Mouse (Mus musculus) lung, embryonic 15.5 days (tissue): Measurements from ENCODE around the gene Rnf34. TPM values are rescaled to one million over a fixed set of nuclear protein-coding genes. Genes with fewer than 3 reads are reported as not detected.

Experiments used
- ATAC-seq: fragments of 200-750 bp; cut with Nextera tagmentation; 2 replicates; pipeline ENCODE4 v1.8.0; 2017; ENCODE audit warnings: moderate number of reproducible peaks, borderline replicate concordance; ENCODE audit not compliant: low FRiP score, low TSS enrichment; ENCODE audit errors: extremely low read depth
- H3K27ac ChIP-seq: fragments of 300-500 bp; sonication (generic); 2 replicates; pipeline ENCODE4 v1.5.1; 2015; ENCODE audit warnings: moderate library complexity, mild to moderate bottlenecking, inconsistent platforms
- H3K27me3 ChIP-seq: fragments of 300-500 bp; sonication (generic); 2 replicates; pipeline ENCODE4 v1.6.1; 2015; ENCODE audit warnings: inconsistent platforms
- H3K36me3 ChIP-seq: fragments of 300-500 bp; sonication (generic); 2 replicates; pipeline ENCODE4 v1.6.1; 2015; ENCODE audit warnings: inconsistent platforms
- H3K4me1 ChIP-seq: fragments of 300-500 bp; sonication (generic); 2 replicates; pipeline ENCODE4 v1.6.1; 2015; ENCODE audit warnings: inconsistent platforms
- H3K4me2 ChIP-seq: fragments of 300-500 bp; sonication (generic); 2 replicates; pipeline ENCODE4 v1.6.1; 2015; ENCODE audit warnings: inconsistent platforms, mild to moderate bottlenecking, moderate library complexity
- H3K4me3 ChIP-seq: fragments of 300-500 bp; sonication (generic); 2 replicates; pipeline ENCODE4 v1.5.1; 2015; ENCODE audit warnings: mild to moderate bottlenecking, inconsistent platforms
- H3K9ac ChIP-seq: fragments of 300-500 bp; sonication (generic); 2 replicates; pipeline ENCODE4 v1.6.1; 2015; ENCODE audit warnings: inconsistent platforms
- H3K9me3 ChIP-seq: fragments of 300-500 bp; sonication (generic); 2 replicates; pipeline ENCODE4 v1.6.1; 2016; ENCODE audit warnings: inconsistent platforms
- WGBS: fragments of 180-500 bp; shearing (Covaris S2); methylation state at CpG from one replicate; pipeline ENCODE4 v1.1.7; 2015; 5-methylcytosine and 5-hydroxymethylcytosine counted together
- polyA plus RNA-seq: library from polyadenylated mRNA; unstranded; fragments of >200 nt; fragmentation: Nextera tagmentation; extraction: Ambion mirVana; gene quantifications from 2 replicates; pipeline ENCODE4 v1.2.1, GENCODE M21; 2015

Gene Rnf34
- polyA plus RNA-seq, 1 experiment from 2014 or later = 30.9 TPM

GRCm38 (mm10) chr5:122890396-122890795 is 40.5 kb downstream of the Rnf34 start:
- Histone ChIP-seq H3K9me3 (no peaks in the 10 kb centered on the region), H3K27me3 (no peaks in the 10 kb centered on the region), H3K4me1 (peaks cover 6% of the 10 kb centered on the region; the same call in 1 of the 2 replicates), H3K27ac (no peak overlapping the region), H3K9ac (no peak overlapping the region), H3K4me2 (no peak overlapping the region), H3K36me3 (no peaks in the 10 kb centered on the region), H3K4me3 (no peak overlapping the region)
- WGBS = 37% methylated on average over 2 of the region's 2 CpGs
- no peak for ATAC-seq

- no peak overlapping the region for H3K4me2 ChIP-seq
- no peak for ATAC-seq
- no peak overlapping the region for H3K4me3 ChIP-seq
Observed at GRCm38 (mm10) chr5:122893270-122893669, 43.4 kb downstream of the Rnf34 start.

GRCm38 (mm10) chr5:122894007-122894637 is 44.3 kb downstream of the Rnf34 start:
- Histone ChIP-seq H3K4me2 (no peak overlapping the region), H3K27ac (no peak overlapping the region), H3K9ac (no peak overlapping the region), H3K4me3 (no peak overlapping the region), H3K36me3 (no peaks in the 10 kb centered on the region), H3K27me3 (no peaks in the 10 kb centered on the region), H3K9me3 (no peaks in the 10 kb centered on the region), H3K4me1 (peaks cover 11% of the 10 kb centered on the region)
- ATAC-seq = no peak
- 94% methylated on average over 5 of the region's 5 CpGs for WGBS

More at GRCm38 (mm10) chr5:122893270-122893669, 43.4 kb downstream of the Rnf34 start:
- H3K4me1 ChIP-seq = 0 out of 2 replicates have a peak, but pooled peaks cover 3% of the 10 kb centered on the region
- H3K27ac ChIP-seq = no peak overlapping the region
- no peaks in the 10 kb centered on the region for H3K36me3 ChIP-seq
- WGBS = 87% methylated on average over 6 of the region's 6 CpGs
- H3K9ac ChIP-seq = no peak overlapping the region
- H3K9me3 ChIP-seq = no peaks in the 10 kb centered on the region
- no peaks in the 10 kb centered on the region for H3K27me3 ChIP-seq

GRCm38 (mm10) chr5:122894821-122895220 is 45.0 kb downstream of the Rnf34 start:
- no peak overlapping the region for H3K4me2 ChIP-seq
- WGBS = 72% methylated on average over 4 of the region's 4 CpGs
- H3K27ac ChIP-seq = no peak overlapping the region

GRCm38 (mm10) chr5:122898153-122898552 is 48.3 kb downstream of the Rnf34 start:
- H3K36me3 ChIP-seq = no peaks in the 10 kb centered on the region
- no peaks in the 10 kb centered on the region for H3K27me3 ChIP-seq
- no peak for ATAC-seq
- WGBS = 68% methylated on average over 6 of the region's 6 CpGs
- 0 out of 2 replicates have a peak overlapping the region, but pooled peaks have one; percentile 8 for H3K9ac ChIP-seq
- H3K27ac ChIP-seq = no peak overlapping the region
- H3K9me3 ChIP-seq = no peaks in the 10 kb centered on the region
- H3K4me1 ChIP-seq = peaks cover 16% of the 10 kb centered on the region
- peak overlapping the region; percentile 91 for H3K4me2 ChIP-seq
- H3K4me3 ChIP-seq = peak overlapping the region; percentile 82; the same call in 1 of the 2 replicates

More at GRCm38 (mm10) chr5:122894821-122895220, 45.0 kb downstream of the Rnf34 start:
- no peak for ATAC-seq
- Histone ChIP-seq H3K36me3 (no peaks in the 10 kb centered on the region), H3K4me3 (no peak overlapping the region), H3K27me3 (no peaks in the 10 kb centered on the region), H3K9ac (no peak overlapping the region), H3K4me1 (peaks cover 13% of the 10 kb centered on the region), H3K9me3 (no peaks in the 10 kb centered on the region)

GRCm38 (mm10) chr5:122898963-122899776 is 49.3 kb downstream of the Rnf34 start:
- H3K4me1 ChIP-seq = peaks cover 16% of the 10 kb centered on the region
- H3K9ac ChIP-seq = peak overlapping the region; percentile 69
- H3K4me3 ChIP-seq = peak overlapping the region; percentile 82
- H3K4me2 ChIP-seq = peak overlapping the region; percentile 91
- no peaks in the 10 kb centered on the region for H3K36me3 ChIP-seq
- ATAC-seq = peak; percentile 4; the same call in 1 of the 2 replicates
- WGBS = under 1% methylated on average over 45 of the region's 45 CpGs
- H3K27ac ChIP-seq = peak overlapping the region; percentile 95
- no peaks in the 10 kb centered on the region for H3K9me3 ChIP-seq
- no peaks in the 10 kb centered on the region for H3K27me3 ChIP-seq

GRCm38 (mm10) chr5:122899777-122900557 is 50.1 kb downstream of the Rnf34 start:
- H3K4me1 ChIP-seq = peaks cover 16% of the 10 kb centered on the region
- peak overlapping the region; percentile 91 for H3K4me2 ChIP-seq
- H3K4me3 ChIP-seq = peak overlapping the region; percentile 82
- no peaks in the 10 kb centered on the region for H3K27me3 ChIP-seq
- WGBS = under 1% methylated on average over 102 of the region's 120 CpGs
- ATAC-seq = peak; percentile 99
- H3K27ac ChIP-seq = peak overlapping the region; percentile 95
- H3K36me3 ChIP-seq = no peaks in the 10 kb centered on the region
- H3K9me3 ChIP-seq = no peaks in the 10 kb centered on the region
- peak overlapping the region; percentile 80 for H3K9ac ChIP-seq

GRCm38 (mm10) chr5:122900558-122901171 is 50.8 kb downstream of the Rnf34 start:
- Histone ChIP-seq H3K4me3 (peak overlapping the region; percentile 82), H3K4me1 (peaks cover 16% of the 10 kb centered on the region), H3K4me2 (peak overlapping the region; percentile 91), H3K9ac (peak overlapping the region; percentile 80), H3K9me3 (no peaks in the 10 kb centered on the region), H3K27ac (peak overlapping the region; percentile 95), H3K27me3 (no peaks in the 10 kb centered on the region), H3K36me3 (no peaks in the 10 kb centered on the region)
- WGBS = 3% methylated on average over 33 of the region's 33 CpGs
- ATAC-seq = no peak

GRCm38 (mm10) chr5:122901179-122901578 is 51.3 kb downstream of the Rnf34 start:
- Histone ChIP-seq H3K4me2 (peak overlapping the region; percentile 91), H3K9me3 (no peaks in the 10 kb centered on the region), H3K36me3 (no peaks in the 10 kb centered on the region), H3K4me3 (peak overlapping the region; percentile 82; the same call in 1 of the 2 replicates), H3K4me1 (peaks cover 16% of the 10 kb centered on the region), H3K27ac (no peak overlapping the region), H3K27me3 (no peaks in the 10 kb centered on the region), H3K9ac (no peak overlapping the region)
- WGBS = 48% methylated on average over 11 of the region's 11 CpGs
- no peak for ATAC-seq

GRCm38 (mm10) chr5:122901666-122902065 is 51.8 kb downstream of the Rnf34 start:
- no peaks in the 10 kb centered on the region for H3K36me3 ChIP-seq

GRCm38 (mm10) chr5:122902228-122902627 is 52.4 kb downstream of the Rnf34 start:
- Histone ChIP-seq H3K9me3 (no peaks in the 10 kb centered on the region), H3K4me2 (no peak overlapping the region), H3K9ac (no peak overlapping the region), H3K4me1 (peaks cover 16% of the 10 kb centered on the region), H3K27ac (no peak overlapping the region), H3K27me3 (no peaks in the 10 kb centered on the region), H3K4me3 (no peak overlapping the region), H3K36me3 (no peaks in the 10 kb centered on the region)
- 56% methylated on average over 6 of the region's 6 CpGs for WGBS
- ATAC-seq = no peak

More at GRCm38 (mm10) chr5:122901666-122902065, 51.8 kb downstream of the Rnf34 start:
- H3K4me3 ChIP-seq = no peak overlapping the region
- no peak overlapping the region for H3K27ac ChIP-seq
- peaks cover 16% of the 10 kb centered on the region for H3K4me1 ChIP-seq
- no peak for ATAC-seq
- H3K27me3 ChIP-seq = no peaks in the 10 kb centered on the region
- H3K4me2 ChIP-seq = no peak overlapping the region
- 54% methylated on average over 3 of the region's 3 CpGs for WGBS
- no peak overlapping the region for H3K9ac ChIP-seq
- no peaks in the 10 kb centered on the region for H3K9me3 ChIP-seq
